Mouse (Mus musculus) brain, adult 2 months (tissue): ENCODE measurements at regions not wholly inside any gene's neighbourhood (a gene's known extent, or its start where the extent isn't known, plus 50 kb on each side); places are given as distances from the start of the nearest gene placed in this dataset.
A peak's percentile ranks its signal among the peaks of the same experiment; 100 is the strongest.

Source experiments
- DNase-seq: peaks from one replicate; pipeline ENCODE4 v3.0.0; 2011; ENCODE audit warnings: low read depth, low spot score

DNA sequence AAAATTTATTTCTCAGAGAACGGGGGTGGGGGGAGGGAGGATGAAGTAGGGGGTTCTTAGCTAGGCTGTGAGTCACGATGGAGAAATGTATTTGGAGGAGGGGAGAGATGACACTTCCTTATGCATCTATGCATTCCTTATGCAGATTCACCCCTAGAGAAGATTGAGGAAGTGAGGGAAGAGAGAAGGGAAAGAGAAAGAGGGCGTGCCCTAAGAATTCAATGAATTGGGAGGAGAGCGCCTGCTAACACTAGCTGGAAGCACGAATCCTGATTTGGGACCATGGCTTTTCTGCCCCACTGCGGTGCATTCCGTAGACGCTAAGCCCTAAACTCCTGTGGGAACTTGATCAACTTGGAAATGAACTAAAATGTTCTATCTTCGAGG is 56.1 kb downstream of the Foxi3 start:
- DNase-seq = no peak

DNA sequence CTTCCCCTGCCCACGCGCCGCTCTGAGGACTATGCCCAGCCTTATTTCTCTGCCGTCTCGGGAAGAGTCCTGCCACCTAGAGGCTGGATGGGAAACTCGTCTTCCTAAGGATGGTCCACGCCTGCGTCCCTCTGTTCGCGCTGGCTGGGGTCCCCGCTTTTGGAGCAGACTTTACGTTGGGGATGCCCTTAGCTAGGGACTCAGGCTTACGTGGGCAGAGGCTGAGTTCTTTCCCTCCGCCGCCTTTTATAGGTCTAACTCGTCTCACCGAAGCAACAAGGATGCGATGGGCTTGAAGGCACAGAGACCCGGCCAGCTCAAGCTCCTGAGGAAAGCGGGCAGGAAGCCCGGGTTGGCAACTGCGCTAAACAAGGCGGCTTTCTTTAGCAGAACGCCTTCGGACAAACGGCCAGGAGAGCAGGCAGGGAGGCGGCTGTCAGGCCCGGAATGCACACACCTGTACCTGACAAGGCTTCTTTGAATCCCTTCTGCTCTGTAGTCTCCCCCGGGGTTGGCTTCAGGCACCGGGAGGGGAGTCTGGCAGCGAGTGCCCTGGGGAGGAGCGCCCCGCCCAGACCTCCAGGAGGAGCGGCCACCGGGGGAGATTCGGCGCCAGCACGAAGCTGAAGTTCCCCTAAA is 56.6 kb downstream of the Foxi3 start:
- peak; percentile 80 for DNase-seq

DNA sequence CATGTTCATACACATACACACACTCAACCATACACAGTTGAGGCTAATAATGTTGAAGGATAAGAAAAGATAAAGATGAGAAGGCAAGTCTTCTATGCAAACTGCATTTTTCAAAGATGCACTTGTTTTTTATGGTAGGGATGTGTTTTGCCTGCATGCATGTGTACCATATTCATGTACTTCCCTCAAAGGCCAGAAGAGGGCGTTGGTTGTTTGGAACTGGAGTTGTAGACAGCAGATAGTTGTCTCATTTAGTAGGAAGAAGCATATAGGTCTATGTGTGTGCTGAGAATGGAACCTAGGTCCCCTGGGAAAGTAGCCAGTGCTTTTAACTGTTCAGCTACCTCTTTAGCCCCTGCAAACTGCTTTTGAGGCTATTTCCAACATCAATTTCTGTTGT is 60.1 kb downstream of the Foxi3 start:
- no peak for DNase-seq

DNA sequence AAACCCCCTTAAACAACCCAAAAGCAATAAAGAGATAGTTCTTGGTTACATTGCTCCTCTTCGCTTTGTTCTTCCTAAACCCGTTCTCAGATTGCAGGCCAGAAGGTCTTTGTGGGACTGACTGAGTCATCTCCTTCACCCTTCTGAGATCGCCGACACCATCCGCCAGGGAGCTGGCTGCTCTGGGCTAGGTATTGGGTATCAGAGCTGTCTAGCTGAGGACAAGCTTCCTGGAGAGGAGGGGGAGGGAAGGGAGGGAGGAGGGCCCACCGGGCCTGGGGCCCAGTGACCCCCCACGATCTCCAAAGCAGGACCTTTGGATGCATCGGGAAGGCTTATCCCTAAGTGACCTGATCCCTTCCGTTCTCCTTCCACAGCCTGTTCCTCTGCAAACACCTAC is 65.0 kb downstream of the Foxi3 start:
- DNase-seq = no peak

DNA sequence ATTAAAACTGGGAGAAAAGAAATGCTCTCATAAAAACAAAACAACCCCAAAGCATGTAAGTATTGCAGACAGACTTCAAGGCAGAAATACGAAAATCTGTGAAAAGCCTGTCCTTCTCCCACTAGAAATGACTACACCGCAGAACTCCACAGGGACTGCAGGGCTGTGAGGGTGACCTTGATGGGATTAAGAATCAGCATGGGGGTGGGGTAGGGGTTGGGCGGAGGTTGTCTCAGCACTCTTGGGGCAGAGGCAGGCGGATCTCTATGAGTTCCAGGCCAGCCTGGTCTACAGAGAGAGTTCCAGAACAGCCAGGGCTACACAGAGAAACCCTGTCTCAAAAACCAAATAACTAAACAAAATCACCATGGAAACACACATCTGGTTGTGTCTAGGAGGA is 69.1 kb downstream of the Foxi3 start:
- DNase-seq = no peak

DNA sequence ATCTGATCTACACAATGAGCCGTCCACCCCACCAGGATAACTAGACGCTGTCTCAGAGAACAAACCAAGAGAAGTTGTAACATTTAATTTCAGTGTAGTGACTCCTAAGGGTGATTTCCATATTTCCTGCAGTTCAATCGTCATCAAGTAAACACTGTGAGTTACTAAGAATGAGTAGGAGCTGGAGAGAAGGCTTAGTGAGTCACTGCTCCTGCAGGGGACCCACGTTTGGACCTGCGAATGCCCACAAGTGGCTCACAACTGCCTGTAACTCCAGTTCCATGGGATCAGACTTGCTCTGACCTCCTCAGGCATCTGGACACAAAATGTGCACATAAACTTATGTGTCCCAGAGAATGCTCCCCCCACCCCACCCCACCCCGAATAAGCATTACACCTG is 73.3 kb downstream of the Foxi3 start:
- peak; percentile 21 for DNase-seq

DNA sequence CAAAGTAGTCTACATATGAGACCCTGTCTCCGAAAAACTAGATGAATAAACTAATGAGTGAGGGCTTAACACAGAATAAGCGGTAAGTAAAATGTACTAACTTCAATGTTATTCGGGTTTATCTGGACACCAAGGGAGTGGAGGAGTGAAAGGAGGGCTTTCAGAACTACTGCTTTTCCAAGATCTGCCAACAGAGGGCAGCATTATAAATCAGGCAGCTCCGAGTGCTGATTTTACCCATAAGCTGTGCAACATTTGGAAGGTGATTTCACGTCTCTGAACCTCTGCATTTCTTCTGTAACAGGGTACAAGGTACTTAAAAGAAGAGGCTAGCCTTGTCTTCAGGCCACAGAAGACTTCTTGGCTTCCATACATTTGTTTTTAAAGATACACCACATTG is 74.2 kb downstream of the Foxi3 start:
- DNase-seq = peak; percentile 51

DNA sequence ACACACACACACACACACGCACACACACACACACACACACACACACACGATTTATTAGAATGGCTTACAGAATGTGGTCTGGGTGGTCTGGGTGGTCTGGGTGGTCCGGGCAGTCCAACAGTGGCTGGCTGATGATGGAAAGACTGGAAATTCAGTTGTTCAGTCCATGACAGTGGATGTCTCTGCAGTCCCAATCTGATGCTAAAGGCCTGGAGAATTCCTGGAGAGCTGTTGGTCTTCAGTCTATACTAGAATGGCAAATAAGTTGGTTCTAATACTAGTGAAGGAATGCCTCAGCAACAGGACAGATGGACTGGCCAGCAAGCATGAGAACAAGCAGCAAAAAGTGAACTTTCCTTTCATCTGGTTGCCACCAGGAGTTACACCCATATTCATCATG is 87.9 kb downstream of the Foxi3 start:
- DNase-seq = no peak

DNA sequence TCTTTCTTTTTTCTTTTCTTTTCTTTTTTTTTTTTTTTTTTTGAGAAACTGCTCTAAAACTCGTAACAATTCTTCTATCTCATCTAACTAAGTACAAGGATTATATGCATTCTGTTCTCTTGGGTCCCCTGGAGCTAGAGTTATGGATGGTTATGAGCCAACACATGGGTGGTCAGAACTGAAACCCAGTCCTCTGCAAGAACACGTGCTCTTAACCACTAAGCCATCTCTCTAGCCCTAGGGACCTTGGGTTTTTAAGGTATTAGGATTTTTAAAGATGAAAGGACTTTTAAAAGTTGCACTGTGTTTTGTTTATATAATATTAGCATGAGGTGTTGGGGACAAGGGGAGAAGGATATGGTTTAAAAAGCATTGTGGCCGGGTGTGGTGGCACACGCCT is 88.9 kb downstream of the Foxi3 start:
- no peak for DNase-seq

DNA sequence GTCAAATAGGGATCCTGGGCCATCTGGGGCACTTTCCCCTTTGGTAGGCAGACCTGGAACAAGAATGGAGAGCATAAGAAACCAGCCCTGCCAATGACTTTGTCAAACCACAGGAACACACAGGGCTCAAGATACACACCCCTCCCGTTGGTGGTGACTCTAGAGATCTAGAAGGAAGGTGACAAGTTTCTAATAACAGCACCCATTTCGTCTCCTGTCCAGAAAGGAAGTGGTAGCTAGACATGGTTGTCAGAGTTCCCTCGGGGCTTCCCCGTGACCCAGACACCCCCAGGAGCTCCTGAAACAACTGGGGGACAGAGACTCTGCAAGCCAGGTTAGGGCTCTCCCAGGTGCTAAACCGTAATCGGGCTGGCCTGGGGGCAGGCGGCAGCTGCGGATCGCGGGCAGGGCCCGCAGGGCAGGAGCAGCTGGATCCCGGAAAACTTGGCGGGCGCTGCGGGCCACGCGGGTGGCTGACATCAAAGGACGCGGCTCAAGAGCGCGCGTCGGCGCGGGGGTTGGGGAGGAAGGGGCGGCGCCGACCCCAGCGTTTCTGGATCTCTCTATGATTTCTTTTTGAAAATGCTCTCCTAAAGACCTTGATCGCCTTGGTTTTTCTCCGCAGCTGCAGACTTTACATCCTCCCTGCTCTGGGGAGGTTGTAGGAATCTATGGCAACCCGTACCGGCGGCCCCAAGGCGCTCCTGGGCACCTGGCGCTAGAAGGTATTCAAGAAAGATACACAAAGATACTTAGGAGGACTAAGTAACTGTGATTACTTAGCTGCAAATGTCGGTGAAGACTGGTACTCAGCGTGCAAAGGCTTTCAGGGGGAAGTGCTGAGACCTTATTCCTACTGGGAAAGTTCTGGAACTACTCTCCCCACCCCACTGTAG is 92.1 kb downstream of the Foxi3 start:
- no peak for DNase-seq

DNA sequence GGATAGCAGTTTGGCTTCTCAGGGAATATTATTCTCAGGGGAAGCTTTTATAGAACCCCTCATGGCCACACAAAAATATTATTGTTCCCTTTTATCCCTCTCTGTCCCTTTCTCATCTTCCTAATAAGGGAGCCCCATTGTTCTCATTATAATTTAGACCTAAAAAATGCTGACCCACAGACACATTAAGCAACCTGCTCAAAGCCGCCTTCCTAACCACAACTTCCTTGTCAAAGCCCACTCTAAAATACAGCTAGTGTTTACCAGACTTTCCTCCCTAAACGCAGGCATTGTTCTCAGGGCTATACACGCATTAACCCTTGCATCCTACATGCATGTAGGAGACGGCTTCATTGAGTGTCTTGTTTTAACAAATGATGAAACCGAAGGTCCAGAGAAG is 93.9 kb downstream of the Foxi3 start:
- no peak for DNase-seq

DNA sequence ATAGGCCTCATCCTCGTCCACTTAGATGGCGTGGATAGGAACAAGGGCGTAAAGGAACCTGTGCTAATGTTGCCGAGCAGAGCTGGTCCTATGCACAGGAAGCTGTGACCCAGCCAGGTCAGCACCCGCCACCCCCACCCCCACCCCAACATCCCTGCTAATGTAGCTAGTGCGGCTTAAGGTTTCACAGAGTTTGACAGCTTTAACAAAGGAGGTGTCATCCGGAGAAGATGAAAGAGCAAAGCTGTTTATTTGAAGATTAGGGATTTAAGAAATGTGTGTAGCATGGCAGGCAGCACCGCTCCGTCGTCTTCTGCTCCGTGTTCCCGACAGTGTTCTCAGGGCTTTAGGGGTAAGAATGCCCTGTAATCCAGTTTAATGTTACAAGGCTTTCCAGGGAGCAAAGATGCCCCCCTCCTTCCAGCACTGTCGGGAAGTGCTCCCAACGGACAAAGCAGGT is 93.5 kb downstream of the Thnsl2 start:
- DNase-seq = no peak

DNA sequence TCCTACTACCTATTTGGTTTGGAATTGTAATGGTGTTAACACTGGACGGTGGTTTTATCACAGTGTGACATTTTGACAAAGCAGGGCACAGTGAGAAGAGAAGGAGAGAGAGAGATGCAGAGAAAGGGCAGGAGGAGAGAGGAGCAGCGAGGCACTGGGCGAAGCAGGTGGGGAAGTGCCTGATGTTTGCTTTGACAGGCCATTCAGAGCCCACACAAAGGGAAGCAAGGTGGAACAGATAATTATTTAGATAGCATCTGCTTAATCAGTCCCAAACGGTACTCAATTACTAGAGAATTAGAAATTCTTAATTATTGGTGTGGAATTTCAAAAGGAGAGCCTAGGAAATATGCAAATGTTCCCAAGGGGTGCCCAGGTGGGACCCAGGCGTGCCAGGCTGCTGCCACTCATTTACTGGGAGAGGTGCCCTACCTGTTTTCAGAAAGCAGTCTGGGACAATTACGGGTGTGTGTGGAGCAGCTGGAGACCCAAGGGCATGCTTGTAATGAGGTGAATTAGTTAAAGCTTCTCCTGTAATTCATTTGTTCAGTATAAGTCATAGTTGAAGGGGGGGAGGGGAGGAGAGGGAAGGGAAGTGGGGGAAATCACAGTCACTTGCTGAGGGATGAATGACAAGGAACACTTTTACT is 86.9 kb downstream of the Thnsl2 start:
- no peak for DNase-seq

DNA sequence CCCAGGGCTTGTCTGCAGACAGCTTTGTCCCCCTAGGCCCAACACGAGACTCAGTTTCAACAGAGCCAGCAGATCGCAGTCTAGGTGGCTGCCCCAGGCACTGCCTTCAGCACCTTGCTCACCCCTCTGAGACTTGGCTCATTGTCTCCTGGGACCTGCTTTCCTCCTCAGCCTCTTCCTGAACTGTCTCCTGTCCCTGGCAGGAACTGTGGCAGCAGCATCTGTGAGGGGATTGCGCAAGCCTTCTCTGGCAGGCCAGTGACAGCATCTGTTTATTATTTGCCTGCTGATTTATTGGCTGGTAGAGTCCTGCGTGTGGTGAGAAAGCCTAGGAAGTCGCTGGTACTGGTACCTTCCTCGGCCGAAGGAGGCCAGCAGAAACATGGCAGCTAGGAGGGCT is 84.1 kb downstream of the Thnsl2 start:
- DNase-seq = peak; percentile 14

DNA sequence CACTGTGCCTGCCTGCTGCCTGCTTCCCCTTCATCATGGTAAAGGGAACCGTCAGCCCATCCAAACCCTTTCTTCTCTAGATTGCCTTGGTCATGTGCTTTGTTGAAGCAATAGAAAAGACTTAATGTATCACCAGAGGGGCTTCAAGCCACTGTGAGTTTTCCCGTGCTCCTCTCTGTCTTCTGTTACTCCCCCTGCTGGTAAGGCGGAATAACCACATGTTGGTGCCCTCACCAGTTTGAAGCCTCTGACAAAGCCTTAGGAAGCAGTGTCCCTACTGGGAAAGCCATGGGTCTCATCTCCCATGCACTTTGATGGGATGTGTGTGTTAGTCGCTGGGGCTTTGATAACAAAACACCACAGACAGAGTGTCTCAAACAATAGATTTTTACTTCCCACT is 81.3 kb downstream of the Thnsl2 start:
- DNase-seq = no peak

DNA sequence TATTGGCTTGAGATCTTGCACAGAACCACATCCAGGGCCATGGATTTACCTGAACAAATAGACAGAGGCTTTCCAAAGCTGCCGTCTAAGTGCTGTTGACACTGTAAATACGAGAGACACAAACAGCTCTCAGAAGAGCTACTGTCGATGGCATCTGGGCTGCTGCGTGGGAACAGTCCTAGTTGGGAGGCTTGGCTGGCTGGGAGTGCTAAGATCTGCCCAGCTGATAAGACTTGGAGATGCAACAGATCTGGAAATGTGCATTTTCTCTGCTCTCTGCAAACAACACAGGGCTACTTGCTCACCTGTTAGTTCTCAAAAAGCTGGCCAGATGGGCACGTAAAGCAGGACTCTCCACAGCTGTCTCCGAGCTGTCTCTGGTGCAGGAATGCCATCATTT is 78.8 kb downstream of the Thnsl2 start:
- DNase-seq = no peak

DNA sequence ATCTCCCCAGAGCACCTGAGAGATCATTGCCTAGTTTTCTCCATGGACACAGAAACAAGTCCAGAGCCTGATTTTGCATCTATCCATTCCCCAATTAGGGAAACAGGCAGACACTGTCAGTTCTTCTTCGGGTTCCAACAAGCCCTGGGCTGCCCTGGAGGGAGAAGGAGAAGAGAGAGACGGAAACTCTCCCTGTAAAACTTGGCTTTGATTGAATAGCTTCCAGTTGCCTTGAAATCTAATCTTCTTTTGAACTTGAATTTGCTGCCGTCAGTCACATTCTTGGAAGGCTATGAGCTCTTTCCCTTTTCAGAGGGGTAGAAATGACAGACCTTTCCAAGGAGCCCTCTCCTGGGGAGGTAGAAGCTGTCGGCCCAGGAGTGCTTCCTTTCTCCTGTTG is 75.0 kb downstream of the Thnsl2 start:
- DNase-seq = no peak

DNA sequence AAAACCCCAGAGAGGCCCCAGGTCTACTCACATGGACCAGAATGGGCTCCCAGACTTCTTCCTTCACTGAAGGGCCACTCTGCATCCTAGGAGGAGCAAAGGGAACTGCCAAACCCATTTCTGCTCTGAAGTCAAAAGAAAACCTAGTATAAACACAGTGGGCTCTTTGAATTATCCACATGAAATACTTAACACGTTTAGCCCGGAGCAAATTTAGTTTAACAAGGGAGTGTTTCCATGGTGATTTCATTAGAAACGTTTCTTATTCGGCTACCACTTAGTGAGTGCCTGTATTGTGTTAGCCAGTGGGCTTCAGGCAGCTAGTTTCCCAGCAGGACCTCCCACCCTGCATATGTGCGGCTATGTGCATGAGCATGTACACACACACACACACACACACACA is 69.4 kb downstream of the Thnsl2 start:
- peak; percentile 6 for DNase-seq
